Mouse (Mus musculus) neural tube, embryonic 11.5 days (tissue): ENCODE results near the gene Cactin. TPM values are rescaled to one million over a fixed set of nuclear protein-coding genes. Genes with fewer than 3 reads are reported as not detected.
A peak's percentile ranks its signal among the peaks of the same experiment; 100 is the strongest.

ENCODE experiments used
- ATAC-seq: fragments of 200-750 bp; cut with Nextera tagmentation; 2 replicates; pipeline ENCODE4 v1.8.0; 2017; ENCODE audit warnings: moderate number of reproducible peaks, mild to moderate bottlenecking, moderate TSS enrichment, moderate library complexity; ENCODE audit not compliant: insufficient read depth, low FRiP score, low TSS enrichment
- DNase-seq: peaks from one replicate; pipeline ENCODE4 v3.0.0-alpha.2; 2015; ENCODE audit warnings: low spot score
- H3K27ac ChIP-seq: fragments of 300-500 bp; sonication (generic); 2 replicates; pipeline ENCODE4 v1.5.1; 2014; ENCODE audit warnings: low read depth, mild to moderate bottlenecking, low read length
- H3K27me3 ChIP-seq: fragments of 300-500 bp; sonication (generic); 2 replicates; pipeline ENCODE4 v1.6.1; 2014; ENCODE audit warnings: mild to moderate bottlenecking, low read length, mixed read lengths; ENCODE audit not compliant: control insufficient read depth, insufficient read depth
- H3K36me3 ChIP-seq: fragments of 300-500 bp; sonication (generic); 2 replicates; pipeline ENCODE4 v1.6.1; 2014; ENCODE audit warnings: mild to moderate bottlenecking, low read length, moderate library complexity, mixed read lengths; ENCODE audit not compliant: control insufficient read depth, insufficient read depth
- H3K4me1 ChIP-seq: fragments of 300-500 bp; sonication (generic); 2 replicates; pipeline ENCODE4 v1.6.1; 2014; ENCODE audit warnings: low read length, mixed read lengths; ENCODE audit not compliant: control insufficient read depth, insufficient read depth
- H3K4me2 ChIP-seq: fragments of 300-500 bp; sonication (generic); 2 replicates; pipeline ENCODE4 v1.6.1; 2014; ENCODE audit warnings: low read depth, mild to moderate bottlenecking, moderate library complexity
- H3K4me3 ChIP-seq: fragments of 300-500 bp; sonication (generic); 2 replicates; pipeline ENCODE4 v1.5.1; 2014; ENCODE audit warnings: low read depth, low read length
- H3K9ac ChIP-seq: fragments of 300-500 bp; sonication (generic); 2 replicates; pipeline ENCODE4 v1.6.1; 2014; ENCODE audit warnings: mild to moderate bottlenecking, low read length
- H3K9me3 ChIP-seq: fragments of 300-500 bp; sonication (generic); 2 replicates; pipeline ENCODE4 v1.6.1; 2016; ENCODE audit warnings: low read length; ENCODE audit not compliant: control insufficient read depth
- WGBS: fragments of 180-500 bp; shearing (Covaris S2); extraction: QIAGEN DNeasy Blood & Tissue Kit; methylation state at CpG from one replicate; pipeline ENCODE4 v1.1.7; 2014; 5-methylcytosine and 5-hydroxymethylcytosine counted together
- polyA plus RNA-seq: library from polyadenylated mRNA; unstranded; fragments of >200 nt; fragmentation: Nextera tagmentation; extraction: Ambion mirVana; gene quantifications from 2 replicates; pipeline ENCODE4 v1.2.1, GENCODE M21; 2014

Cactin gene
- polyA plus RNA-seq, 1 experiment from 2014 or later, result 46.2 TPM

DNA sequence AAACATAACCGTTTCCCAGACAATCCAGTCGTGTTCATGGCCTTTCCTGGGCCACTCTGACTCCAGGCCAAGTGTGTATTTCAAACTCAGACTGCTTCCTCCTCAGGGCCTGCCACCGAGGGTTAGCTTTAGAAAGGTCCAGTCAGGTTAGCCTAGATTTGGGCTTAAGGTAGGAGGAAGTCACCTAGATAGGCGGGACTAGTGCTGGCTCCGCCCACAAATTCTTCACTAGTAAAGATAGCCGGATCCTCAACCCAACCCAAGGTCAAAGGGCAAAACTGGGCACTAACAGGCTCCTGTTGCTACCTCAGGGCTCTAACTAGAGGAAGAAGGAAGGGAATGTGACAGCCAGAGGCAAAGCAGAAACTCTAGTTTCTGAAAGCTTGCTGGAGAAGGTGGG is 34.3 kb upstream of the Cactin start:
- 44% methylated on average over 6 of the region's 6 CpGs for WGBS
- Histone ChIP-seq H3K4me3 (no peak overlapping the region), H3K27ac (no peak overlapping the region), H3K4me1 (no peaks in the 10 kb centered on the region; the same call in 1 of the 2 replicates), H3K9ac (no peak overlapping the region), H3K9me3 (no peaks in the 10 kb centered on the region), H3K36me3 (no peaks in the 10 kb centered on the region), H3K4me2 (no peak overlapping the region), H3K27me3 (peaks cover 49% of the 10 kb centered on the region)
- DNase-seq, result no peak
- no peak for ATAC-seq

- Histone ChIP-seq H3K4me1 (no peaks in the 10 kb centered on the region; the same call in 1 of the 2 replicates), H3K27me3 (peaks cover 49% of the 10 kb centered on the region), H3K9ac (no peak overlapping the region), H3K36me3 (no peaks in the 10 kb centered on the region), H3K4me3 (no peak overlapping the region), H3K4me2 (no peak overlapping the region), H3K9me3 (no peaks in the 10 kb centered on the region), H3K27ac (no peak overlapping the region)
- DNase-seq, result peak; percentile 60
- 55% methylated on average over 8 of the region's 8 CpGs for WGBS
- ATAC-seq, result no peak
These were observed 33.3 kb upstream of the Cactin start for GRCm38 (mm10) chr10:81287513-81288157.

DNA sequence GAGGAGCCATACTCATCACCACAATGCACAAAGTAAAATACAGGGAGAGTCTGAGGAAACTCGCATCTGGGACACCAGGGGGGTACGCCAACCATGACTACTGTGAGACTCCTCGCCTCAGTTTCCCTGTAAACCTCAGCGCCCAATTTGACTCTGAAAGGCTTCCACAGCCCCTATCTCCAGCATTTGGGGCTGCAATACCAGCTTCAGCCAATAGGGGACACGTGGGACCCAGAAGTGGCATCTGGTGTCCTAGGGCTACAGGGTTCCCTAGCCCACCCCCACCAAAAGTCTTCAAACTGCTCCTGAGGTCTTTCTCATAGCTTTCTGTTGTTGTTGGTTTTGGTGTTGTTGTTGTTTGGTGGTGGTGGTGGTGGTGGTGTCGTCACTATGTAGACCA is 32.3 kb upstream of the Cactin start:
- Histone ChIP-seq H3K27me3 (peaks cover 40% of the 10 kb centered on the region), H3K27ac (no peak overlapping the region), H3K4me3 (no peak overlapping the region), H3K4me1 (peaks cover 2% of the 10 kb centered on the region), H3K9ac (no peak overlapping the region), H3K9me3 (no peaks in the 10 kb centered on the region), H3K36me3 (no peaks in the 10 kb centered on the region), H3K4me2 (no peak overlapping the region)
- 30% methylated on average over 6 of the region's 6 CpGs for WGBS
- DNase-seq (peak; percentile 41), ATAC-seq (no peak)

GRCm38 (mm10) chr10:81289278-81289677 is 31.6 kb upstream of the Cactin start:
- peaks cover 9% of the 10 kb centered on the region for H3K4me1 ChIP-seq
- no peak overlapping the region for H3K4me2 ChIP-seq

GRCm38 (mm10) chr10:81289811-81290210 is 31.1 kb upstream of the Cactin start:
- Histone ChIP-seq H3K36me3 (no peaks in the 10 kb centered on the region), H3K4me2 (no peak overlapping the region), H3K27ac (no peak overlapping the region), H3K9ac (no peak overlapping the region), H3K4me1 (peaks cover 12% of the 10 kb centered on the region), H3K9me3 (no peaks in the 10 kb centered on the region), H3K27me3 (peaks cover 28% of the 10 kb centered on the region), H3K4me3 (no peak overlapping the region)
- DNase-seq (no peak), ATAC-seq (no peak)
- 65% methylated on average over 14 of the region's 14 CpGs for WGBS

More at GRCm38 (mm10) chr10:81289278-81289677, 31.6 kb upstream of the Cactin start:
- H3K9me3 ChIP-seq, result no peaks in the 10 kb centered on the region
- H3K9ac ChIP-seq, result no peak overlapping the region
- 4% methylated on average over 7 of the region's 7 CpGs for WGBS
- H3K27ac ChIP-seq, result no peak overlapping the region
- H3K27me3 ChIP-seq, result peaks cover 33% of the 10 kb centered on the region
- H3K4me3 ChIP-seq, result no peak overlapping the region
- H3K36me3 ChIP-seq, result no peaks in the 10 kb centered on the region
- ATAC-seq (no peak), DNase-seq (peak; percentile 76)

GRCm38 (mm10) chr10:81290698-81291460 is 30.0 kb upstream of the Cactin start:
- no peak overlapping the region for H3K4me2 ChIP-seq
- no peak overlapping the region for H3K4me3 ChIP-seq
- H3K4me1 ChIP-seq, result peaks cover 12% of the 10 kb centered on the region
- H3K36me3 ChIP-seq, result no peaks in the 10 kb centered on the region
- 15% methylated on average over 24 of the region's 24 CpGs for WGBS
- peaks cover 19% of the 10 kb centered on the region for H3K27me3 ChIP-seq
- H3K9me3 ChIP-seq, result no peaks in the 10 kb centered on the region
- no peak for ATAC-seq
- DNase-seq, result no peak
- no peak overlapping the region for H3K27ac ChIP-seq
- H3K9ac ChIP-seq, result no peak overlapping the region

DNA sequence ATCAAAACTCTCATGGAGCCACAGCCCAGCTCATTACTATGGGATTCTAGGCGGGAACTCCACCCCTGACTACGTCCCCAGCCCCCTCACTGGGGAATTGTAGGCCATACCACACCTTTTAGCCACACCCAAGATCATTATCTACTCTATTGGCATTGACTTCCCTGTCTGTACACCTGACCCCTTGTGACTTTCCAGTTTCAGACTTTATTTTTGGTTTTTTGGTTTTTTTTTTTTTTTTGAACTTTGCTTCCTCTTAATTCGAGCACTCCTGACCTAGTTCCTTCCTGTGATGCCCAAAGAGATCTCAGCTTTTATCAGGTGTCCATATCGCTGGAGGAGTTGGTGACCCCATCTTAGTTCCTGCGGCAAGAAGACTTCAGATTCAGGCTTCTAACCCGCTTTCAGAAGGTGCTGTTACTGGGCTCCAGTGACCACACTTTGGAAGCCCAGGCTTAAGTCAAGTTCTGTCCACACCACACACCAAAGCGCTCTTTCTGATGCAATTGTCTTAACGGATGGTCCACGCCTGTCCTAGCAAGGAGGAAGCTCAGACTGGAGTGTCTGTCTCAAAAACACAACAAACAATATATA is 29.3 kb upstream of the Cactin start, which contains the start of gene Tjp3:
Gene Tjp3, minus strand, starts transcription at position 71 of the 594 bp plus-strand sequence.
- H3K4me2 ChIP-seq, result no peak within 1 kb of the TSS

DNA sequence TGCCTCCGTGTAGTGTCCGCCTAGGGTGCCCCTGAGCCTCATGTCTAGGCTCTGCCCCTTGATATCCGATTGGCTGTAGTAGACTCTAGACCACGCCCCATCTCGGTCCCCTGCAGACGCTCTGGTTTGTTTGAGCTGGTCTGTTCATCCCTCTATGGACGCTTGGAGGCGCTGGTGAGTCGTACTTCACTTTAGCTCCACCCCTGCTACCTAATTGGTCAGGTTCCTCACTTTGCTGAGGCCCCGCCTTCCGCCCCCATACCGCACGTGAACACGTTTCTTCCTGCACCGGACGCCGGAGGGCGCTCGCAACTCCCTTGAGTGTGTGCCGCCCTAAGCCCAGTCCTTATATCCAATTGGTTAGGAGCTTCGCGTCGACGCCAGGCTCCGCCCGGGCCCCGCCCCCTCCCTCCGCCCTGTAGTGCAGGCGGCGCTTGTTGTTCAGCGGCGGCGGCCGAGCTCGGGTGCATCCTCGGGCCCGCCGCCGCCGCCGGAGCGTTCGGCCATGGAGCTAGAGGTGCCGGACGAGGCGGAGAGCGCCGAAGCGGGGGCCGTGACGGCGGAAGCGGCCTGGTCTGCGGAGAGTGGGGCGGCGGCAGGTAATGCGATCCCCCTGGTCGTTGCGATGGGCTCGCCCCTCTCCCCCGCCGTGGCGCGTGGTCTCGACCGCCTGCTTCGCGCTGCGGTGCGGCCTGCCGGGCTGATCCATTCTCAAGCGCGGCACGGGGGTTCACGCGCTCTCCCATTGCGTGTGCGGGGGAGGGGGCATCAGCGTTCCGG is 28.2 kb upstream of the Cactin start, which contains the start of gene Pip5k1c:
Gene Pip5k1c, plus strand, starts transcription at position 410 of the 780 bp plus-strand sequence.
- ATAC-seq (peak; percentile 93), DNase-seq (peak; percentile 100)
- Histone ChIP-seq H3K9ac (peak within 1 kb of the TSS; percentile 87), H3K27ac (peak within 1 kb of the TSS; percentile 82), H3K27me3 (peaks cover 19% of the 10 kb centered on the region), H3K9me3 (no peaks in the 10 kb centered on the region), H3K4me2 (peak within 1 kb of the TSS; percentile 94), H3K4me3 (peak within 1 kb of the TSS; percentile 87), H3K36me3 (no peaks in the 10 kb centered on the region), H3K4me1 (peaks cover 12% of the 10 kb centered on the region)
- under 1% methylated on average over 65 of the region's 80 CpGs for WGBS

More for the DNA sequence above, 29.3 kb upstream of the Cactin start, which contains the start of gene Tjp3:
- ATAC-seq, result no peak
- Histone ChIP-seq H3K9ac (no peak within 1 kb of the TSS), H3K9me3 (no peaks in the 10 kb centered on the region), H3K27ac (no peak within 1 kb of the TSS), H3K27me3 (peaks cover 19% of the 10 kb centered on the region), H3K4me1 (peaks cover 12% of the 10 kb centered on the region), H3K4me3 (peak within 1 kb of the TSS; percentile 87; the same call in 1 of the 2 replicates), H3K36me3 (no peaks in the 10 kb centered on the region)
- 75% methylated on average over 9 of the region's 9 CpGs for WGBS
- DNase-seq, result no peak
